Mouse (Mus musculus): Measurements from ENCODE around the gene Slc45a1. TPM values are rescaled to one million over a fixed set of nuclear protein-coding genes. Genes with fewer than 3 reads are reported as not detected.
A peak's percentile ranks its signal among the peaks of the same experiment; 100 is the strongest.

The Slc45a1 gene
- not detected for total RNA-seq (2021)
- long read RNA-seq, experiment 1, partial matches to known transcripts = 0 of 1 reads
- long read RNA-seq, experiment 1, other reads (novel, unspliced or antisense) = 1 of 1 reads
- long read RNA-seq, experiment 2 = 0 reads

DNA sequence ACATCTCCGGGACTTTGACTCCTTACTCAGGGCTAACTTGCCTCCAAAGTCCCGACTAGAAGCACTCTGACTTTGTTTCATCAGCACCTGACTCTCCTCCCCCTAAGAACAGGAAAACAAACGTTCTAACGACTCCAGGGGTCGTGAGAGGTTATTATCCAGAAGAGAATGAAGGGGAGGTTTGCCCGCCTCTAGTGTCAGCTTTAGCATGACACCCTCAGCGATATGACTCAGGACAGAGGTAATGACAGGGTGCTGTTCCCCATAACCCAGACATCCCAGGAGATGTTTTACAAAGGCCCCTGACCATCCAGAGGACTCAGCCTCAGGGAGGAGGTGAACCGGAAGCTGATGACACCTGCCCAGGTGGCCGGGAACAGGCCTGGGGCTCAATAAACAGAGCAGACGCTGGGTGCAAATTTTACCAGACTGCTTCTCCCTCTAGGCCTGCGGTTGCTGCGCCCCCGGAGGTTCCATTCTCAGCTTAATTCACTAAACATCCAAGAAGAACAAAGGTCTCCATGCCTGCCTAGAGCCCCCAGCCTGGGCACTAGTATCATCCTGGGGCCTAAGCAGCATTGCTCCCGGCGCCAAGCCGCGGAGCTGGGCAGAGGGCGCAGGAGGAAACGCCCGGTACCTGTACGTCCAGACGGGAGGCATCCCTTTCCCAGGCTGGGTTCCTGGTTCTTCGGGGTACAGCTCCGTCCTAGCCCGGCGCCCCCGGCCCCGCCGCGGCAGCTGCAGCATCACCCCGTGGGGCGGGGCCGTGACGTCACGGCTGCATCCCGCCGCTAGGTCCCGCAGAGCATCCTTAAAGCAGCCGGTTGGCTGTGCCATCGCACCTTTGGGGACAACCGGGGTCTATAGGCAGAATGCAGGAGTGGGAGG, at the start of gene Slc45a1:
Slc45a1 (minus strand) TSS at position 785 of the 888 bp plus-strand sequence.
- DNase-seq = no peak

DNA sequence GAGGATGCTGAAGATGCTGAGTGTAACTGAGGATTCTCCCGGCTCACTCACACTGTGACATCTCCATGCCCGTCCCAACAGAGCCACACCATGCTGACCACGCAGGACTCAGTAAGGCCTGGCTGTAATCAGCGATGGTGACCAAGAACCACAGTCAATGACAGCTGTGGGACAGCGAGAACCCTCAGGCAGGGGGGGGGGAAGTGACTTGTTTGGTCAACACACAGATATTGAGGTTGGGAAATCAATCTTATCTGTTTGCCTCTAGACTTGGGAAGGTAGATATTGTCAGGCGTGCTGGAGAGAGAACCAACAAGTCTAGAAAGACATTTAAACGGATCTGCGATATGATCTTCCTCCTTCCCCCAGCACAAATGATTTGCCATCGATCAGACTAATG, 48.9 kb upstream of the Slc45a1 start:
- DNase-seq = no peak

DNA sequence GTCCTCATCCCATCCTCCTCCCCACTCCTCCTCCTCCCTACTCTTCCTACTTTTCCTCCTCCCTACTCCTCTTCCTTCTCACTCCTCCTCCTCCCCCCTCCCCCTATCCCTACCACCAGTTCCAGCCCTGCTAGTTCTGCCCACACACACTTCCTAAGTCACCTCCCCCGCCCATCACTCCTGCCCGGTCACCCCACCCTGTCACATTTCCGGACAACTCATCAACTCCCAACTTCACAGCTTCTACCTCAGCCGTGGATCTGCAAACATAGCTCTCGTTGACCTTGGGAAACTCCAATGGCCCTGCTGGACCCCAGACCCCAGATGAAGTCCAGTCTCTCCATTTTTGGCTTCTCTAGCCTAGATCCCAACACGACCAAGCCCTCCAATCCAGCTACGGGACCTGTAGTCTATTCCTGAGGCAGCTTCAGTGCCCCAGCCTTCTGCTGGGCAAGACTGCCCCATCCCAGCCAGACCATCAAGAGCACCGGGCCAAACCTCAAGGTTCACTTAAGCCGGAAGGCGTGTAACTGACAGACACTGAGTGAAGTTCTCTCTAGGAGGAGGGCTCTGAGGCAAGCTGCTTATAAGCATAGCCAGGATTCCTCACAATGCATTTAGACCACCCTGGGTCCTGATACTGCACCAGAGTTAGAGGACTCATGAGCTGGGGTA, 42.6 kb upstream of the Slc45a1 start:
- DNase-seq = no peak

DNA sequence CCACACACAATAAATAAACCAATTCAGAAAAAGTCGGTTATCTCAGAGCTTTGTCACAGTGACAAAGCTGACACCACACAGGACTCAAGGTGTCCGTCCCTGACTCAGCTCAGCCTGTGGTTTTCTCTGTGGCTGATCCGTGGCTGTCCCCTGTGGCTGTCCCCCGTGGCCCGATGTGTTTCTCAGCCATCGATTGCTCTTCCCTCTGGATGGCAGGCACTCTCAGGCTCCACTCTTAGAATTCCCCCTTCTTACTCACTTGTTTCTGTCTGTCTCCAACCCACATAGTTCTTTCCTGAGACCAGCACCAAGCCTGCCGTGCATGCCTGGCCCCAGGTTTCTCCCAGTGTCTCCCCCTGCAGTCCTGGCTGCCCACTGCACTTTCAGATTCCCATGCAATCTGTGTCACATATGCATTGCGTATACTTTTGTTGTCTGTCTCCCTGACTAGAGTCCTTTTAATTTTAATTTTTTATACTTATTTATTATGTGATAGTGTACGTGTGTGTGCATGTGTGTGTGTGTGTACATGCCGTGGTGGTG, 41.0 kb upstream of the Slc45a1 start:
- no peak for DNase-seq

DNA sequence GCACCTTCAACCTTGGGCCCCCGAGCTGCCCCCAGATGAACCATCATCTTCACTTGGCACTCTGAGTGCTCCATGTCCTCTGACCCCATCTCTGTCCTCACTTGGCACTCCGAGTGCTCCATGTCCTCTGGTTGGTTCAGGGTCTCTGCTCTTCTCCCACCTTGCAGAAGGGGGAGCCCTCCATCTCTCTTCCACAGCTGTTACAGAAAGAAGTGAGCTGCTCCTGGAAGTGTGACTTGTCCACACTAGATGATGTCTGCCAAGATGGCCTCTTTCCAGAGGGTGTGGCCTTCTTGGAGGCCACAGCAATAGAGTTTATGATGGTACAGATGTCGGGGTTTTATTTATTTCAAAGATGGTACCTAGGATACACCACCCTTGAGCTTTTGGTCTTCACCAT, 38.8 kb upstream of the Slc45a1 start:
- peak; percentile 43 for DNase-seq

DNA sequence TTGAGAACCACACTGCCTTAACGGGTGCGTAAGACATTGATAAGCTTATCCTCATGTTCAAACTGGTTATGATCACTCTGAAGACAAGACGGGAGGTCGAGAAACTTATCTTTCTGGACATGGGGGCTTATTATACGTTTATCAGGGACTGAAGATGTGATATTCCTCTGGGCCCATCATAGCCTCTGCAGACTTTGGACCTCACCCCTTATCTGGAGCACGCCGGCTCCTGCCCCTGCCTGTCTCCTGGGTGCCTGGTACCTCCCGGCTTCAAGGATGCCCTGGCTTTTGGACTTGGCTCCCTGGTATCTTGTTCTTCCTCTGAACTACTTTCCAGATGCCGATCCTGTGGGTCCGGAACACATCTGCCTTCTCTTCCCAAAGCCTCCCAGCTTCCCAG, 37.6 kb upstream of the Slc45a1 start:
- no peak for DNase-seq

DNA sequence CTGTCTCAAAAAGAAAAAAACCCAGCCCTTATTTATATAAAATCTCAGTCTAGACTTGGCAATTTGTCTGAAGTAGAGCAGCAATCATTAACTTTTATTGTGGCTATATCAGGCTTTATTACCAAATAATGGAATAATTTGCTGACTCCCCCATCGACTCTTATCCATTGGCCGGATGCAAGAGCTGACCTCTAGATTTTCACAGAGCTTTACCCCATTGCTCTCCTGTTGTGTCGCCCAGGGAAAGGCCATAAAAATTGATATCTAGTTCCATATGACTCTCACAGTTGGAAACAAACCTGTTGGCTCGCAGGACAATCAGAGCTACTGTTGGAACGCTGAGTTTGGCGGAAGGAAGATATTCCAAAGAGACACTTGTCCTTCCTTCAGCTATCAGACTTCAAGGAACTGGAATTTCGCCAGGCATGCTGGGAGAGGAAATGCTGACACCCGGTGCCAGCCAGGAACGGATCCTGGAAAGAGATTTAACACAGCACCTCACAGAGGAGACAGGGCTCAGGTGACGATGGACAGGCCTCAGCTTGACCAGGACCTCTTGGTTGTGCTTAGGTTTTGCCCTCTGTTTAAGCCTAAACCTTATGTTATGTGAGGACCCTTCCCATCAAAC, 35.3 kb upstream of the Slc45a1 start:
- no peak for DNase-seq

DNA sequence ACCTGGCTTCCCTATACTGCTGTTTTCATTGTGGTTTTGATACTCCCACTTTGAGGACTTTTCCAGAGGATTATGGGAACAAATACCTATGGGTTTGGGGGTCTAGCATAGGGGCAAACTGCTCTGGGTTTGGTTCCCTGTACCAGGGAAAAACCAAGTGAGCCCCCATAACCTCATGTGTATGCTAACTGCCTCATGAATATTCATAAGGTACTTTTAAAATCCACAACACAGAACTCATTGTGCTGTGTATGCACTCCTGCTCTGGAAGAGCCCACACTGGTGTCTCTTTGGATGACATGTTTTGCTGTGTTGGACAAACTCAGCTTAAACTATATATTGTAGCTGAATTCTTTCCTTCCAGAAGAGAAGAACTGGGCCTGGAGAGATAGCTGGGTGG, 34.6 kb upstream of the Slc45a1 start:
- DNase-seq = no peak

DNA sequence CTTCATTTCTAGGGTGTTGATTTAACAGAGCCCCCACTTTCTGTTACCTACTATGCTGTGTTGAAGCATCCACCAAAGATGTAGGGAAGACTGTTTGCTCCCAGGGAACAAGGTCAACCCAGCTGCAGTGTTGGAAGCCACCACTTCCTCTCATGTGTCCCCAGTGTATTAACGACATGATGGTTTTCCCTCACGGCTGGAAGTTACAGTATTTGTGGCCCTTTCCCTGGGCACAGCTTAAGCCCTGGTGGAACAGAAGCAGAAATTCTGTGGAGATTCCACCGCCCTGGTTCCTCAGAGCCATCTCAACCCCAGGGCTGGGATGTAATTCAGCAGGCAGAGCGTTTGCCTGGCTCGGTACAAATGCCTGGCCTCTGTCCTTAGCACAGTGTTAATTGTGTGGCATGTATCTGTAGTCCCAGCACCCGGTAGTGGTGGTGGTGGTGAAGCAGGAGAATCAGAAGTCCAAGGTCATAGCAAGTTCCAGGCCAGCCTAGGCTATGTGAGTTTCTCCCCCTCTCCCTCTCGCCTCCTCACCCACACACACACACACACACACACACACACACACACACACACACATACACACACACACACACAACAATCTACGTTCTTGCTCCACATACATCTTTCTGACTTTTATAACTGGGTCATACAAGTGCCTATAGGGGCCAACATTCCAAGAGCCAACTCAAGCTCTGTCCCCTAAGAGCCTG, 34.0 kb upstream of the Slc45a1 start:
- no peak for DNase-seq

DNA sequence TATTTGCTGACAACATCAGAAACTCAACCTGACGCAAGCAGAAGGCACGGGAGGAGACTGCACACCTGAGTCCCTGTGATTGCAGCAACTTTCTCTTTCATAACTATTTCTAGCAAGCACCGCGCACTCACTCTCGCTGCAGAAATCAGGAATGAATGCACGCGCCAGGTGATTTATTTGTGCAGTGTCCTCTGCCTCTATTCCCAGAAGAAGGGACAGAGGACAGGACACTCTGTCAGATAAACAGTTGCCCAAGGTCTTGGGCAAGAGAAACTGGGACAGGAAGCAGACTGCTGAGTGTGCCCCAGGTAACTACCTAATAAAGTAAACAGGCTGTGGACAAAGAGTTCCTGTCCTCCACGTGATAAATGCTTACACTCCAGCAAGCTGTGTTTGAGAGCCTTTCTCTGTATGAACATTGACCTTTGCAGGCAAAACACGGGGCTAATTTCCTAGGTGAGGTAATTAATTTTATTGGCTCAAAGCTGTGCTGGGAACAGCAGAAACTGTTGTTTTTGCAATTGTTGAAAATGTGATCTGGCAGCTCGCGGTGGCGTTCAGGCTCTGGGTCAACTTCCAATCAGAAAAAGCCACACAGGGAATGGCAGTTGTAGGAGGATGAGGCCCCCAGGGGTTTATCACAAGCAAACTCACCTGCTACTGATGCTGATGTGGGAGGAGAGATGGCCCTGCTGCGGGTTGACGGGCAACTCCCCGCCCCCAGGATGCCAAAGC, 33.2 kb upstream of the Slc45a1 start:
- no peak for DNase-seq

DNA sequence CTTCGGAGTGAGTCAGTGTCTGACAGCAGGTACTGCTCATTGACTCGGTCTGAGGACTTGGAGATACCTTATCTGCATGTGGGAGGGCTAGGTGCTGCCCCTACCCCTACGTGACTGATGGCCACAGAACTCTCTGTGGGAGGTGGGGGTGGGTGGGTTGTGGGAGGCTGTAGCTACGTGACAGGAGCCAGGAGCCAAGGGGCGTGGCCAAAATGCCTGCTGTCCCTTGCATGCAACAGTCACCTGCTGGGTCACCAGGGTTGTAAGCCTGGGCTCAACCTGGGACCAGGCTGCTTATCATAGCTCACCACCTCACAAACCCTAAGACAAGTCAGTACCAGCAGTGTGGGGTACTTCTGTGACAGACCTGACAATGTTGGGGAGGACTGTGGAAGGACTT, 28.4 kb upstream of the Slc45a1 start:
- DNase-seq = no peak

DNA sequence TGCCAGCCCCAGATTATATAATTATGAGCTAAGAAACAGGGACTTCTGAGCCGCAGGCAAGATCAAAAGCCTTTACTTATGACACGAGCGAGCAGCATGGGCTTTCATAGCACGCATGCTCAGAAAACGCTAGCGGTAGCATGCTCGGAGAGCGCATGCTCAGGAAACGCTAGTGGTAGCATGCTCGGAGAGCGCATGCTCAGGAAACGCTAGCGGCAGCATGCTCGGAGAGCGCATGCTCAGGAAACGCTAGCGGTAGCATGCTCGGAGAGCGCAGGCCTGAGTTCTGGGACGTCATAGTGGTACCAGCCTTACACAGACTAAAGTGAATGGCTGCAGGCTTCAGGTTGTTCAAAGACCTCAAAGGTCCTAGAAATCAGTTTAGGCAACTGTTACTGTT, 26.8 kb upstream of the Slc45a1 start:
- DNase-seq = no peak

DNA sequence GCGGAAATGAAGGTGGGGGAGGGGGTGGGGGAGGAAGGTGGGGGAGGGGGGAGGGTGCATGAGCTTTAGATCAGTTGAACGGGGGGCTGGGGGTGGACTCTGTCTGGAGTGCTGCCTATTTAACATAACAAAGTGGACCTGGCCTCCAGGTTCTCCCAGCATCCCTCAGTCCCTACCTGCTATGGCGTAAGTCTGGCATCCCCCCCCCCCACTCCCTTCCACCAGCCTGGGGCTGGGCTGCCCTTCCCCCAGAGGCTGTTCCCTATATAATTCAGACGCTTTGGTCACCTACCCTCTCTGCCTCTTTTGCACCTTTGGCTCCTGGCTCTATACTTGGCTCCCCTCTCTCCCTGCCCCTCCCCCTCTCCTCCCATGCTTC, 25.9 kb upstream of the Slc45a1 start:
- no peak for DNase-seq

DNA sequence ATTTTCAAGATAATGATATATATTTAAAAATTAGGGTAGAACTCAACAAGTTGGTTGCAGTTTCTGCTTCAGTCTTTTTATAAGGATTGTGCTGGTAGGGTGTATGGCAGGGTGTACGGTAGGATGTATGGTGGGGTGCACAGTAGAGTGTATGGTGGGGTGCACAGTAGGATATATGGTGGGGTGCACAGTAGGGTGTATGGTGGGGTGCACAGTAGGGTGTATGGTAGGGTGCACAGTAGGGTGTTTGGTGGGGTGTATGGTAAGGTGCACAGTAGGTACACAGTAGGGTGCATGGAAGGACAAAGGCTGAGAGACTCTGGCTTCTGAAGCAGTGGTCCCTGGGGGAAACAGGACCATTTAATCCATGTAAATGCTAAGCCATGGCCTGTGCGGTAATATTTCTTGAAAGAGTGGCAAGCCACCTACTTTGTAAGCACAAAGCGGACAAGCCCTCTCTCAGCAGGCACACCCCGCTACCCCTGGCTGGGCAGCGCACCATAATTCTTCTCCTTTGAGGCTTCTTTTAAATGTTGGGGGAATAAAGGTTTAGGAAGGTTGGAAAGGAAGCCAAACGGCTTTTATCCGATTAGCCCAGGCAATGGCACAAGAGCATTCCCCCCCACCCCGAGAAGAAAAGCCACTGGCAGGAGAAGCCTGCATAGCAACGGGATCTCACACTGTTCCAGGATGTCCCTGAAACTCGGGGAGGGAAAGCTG, 25.3 kb upstream of the Slc45a1 start:
- DNase-seq = no peak

DNA sequence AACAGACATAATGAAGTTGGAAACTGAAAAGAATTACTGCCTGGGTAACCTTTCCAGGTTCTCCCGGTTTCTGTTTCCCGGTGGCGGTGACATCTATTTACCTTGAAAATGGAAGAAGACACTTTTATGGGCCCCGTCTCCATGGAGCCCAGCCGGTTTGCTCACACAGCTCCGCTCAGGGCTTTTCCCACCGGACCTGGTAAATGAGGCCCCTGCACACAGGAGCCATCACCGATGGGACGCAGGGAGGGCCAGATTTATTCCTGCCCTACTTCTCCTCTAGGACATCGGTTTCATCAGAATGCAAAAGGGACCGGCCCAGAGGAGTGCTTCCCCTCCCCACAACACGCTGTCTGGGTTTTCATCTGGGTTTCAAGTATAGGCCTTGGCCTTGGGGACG, 24.1 kb upstream of the Slc45a1 start:
- DNase-seq = no peak

DNA sequence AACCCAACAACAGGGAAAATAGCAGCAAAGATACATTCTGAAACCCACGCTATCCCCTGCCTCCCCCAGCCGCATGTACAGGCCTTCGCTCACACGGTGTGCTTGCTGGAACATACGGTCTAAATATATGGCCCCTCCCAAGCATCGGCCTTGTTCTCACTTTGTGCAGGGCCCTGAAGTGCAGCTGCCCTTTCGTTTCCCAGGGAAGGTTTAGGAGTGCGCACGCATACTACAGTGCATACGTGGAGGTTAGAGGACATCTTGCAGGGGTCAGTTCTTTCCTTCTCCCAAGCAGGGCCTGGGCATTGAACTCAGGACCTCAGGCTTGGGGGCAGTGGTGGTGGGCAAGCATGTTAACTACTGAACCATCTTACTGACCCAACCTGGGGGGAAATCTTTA, 23.3 kb upstream of the Slc45a1 start:
- DNase-seq = no peak

DNA sequence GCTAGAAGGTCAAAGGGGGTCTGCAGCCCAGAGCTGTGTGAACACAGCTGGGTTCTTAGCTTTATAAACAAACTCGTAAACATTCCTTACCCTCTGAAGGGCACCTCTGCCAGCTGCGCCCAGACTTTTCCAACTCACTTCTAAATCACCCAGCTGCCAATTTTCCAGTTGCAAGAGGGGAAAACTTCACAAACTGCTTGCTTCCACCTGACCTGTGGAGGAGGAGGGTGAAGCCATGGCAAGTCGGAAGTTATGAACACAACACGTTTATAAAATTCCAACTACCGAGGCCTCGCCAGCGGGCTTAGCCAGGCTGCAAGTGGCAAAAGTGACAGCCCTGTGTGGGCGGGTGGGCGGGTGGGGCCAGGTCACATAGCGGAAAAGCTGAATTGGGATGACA, 13.8 kb upstream of the Slc45a1 start:
- DNase-seq = no peak

DNA sequence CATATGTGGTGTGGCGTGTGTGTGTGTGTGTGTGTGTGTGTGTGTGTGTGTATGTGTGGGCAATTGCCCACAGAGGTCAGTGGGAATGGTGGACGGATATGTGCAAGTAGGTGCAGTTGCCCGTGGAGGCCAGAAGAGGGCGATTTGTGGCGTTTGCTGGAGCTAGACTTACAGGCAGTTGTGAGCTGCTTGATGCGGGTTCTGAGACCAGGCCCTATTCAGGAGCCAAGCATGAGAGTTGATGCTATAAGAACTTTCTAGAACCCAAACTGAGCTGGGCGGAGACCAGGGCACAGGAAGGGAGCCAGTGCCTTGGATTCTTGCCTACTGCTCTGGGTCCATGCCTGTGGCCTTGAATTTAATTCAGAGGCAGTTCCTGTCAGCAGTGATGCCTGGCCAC, 12.8 kb upstream of the Slc45a1 start:
- DNase-seq = no peak

DNA sequence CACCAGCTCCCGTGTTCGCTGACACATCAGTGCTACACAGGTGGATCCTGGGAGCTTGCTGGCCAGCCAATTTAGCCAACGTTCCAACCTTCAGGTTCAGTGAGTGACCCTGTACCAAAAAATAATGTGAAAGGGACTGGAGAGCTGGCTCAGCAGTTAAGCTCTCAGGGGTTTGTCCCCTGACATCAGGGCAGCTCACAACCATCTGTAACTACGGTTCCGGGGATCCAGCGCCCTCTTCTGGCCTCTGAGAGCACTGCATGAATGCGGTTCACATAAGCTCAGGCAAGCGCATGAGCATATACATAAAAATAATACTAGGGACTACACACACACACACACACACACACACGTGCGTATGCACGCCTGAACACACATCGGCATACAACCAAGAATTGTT, 11.2 kb upstream of the Slc45a1 start:
- peak; percentile 38 for DNase-seq

DNA sequence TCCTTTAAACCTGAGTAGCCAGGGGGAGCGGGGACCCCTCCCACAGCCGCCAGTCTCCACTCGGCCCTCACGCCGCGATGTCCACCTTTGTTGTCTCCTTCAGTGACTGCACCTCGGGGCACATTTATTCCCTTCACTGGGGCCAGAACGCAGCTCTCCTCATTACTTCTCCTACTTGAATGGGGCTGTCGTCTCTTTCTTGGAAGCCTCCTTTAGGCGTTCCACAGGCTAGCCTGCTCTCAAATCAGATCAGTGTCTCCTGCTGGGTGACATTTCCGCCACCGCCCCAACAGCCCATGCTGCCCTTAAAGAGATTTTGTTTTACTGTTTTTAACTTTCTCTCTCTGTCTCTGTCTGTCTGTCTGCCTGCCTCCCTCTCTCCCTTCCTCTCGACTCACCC, 9.9 kb upstream of the Slc45a1 start:
- DNase-seq = no peak

Measured in gastrocnemius, postnatal 10 days (tissue).